Mouse (Mus musculus): Measurements from ENCODE around the gene Siglec1. TPM values are rescaled to one million over a fixed set of nuclear protein-coding genes. Genes with fewer than 3 reads are reported as not detected.

Siglec1 gene
- polyA plus RNA-seq, 1 experiment, result 0.03 TPM

- Histone ChIP-seq H3K4me1 (ENCODE audit: control insufficient read depth) (peaks cover 20% of the 10 kb centered on the region), H3K9me3 (ENCODE audit: control insufficient read depth, low read length) (no peaks in the 10 kb centered on the region; the same call in 1 of the 2 replicates), H3K36me3 (ENCODE audit: control insufficient read depth) (no peaks in the 10 kb centered on the region), H3K27me3 (ENCODE audit: control insufficient read depth) (peaks cover 66% of the 10 kb centered on the region), H3K4me3 (replicated peaks) (no peak overlapping the region)
- no peak for TF ChIP-seq GATA1 (IDR thresholded peaks at IDR 0.05; ENCODE audit: low read length)
- TF ChIP-seq TAL1 (IDR thresholded peaks at IDR 0.05; ENCODE audit: low read length), result no peak
Measured at GRCm38 (mm10) chr2:131044989-131045720, 41.4 kb downstream of the Siglec1 start.

GRCm38 (mm10) chr2:131044354-131044852 lies 42.2 kb downstream of the Siglec1 start:
- peaks cover 20% of the 10 kb centered on the region for H3K4me1 ChIP-seq (ENCODE audit: control insufficient read depth)
- H3K36me3 ChIP-seq (ENCODE audit: control insufficient read depth), result no peaks in the 10 kb centered on the region
- H3K9me3 ChIP-seq (ENCODE audit: control insufficient read depth, low read length), result no peaks in the 10 kb centered on the region; the same call in 1 of the 2 replicates
- TF ChIP-seq TAL1 (IDR thresholded peaks at IDR 0.05; ENCODE audit: low read length) (no peak), GATA1 (IDR thresholded peaks at IDR 0.05; ENCODE audit: low read length) (no peak)
- H3K4me3 ChIP-seq (replicated peaks), result no peak overlapping the region
- H3K27me3 ChIP-seq (ENCODE audit: control insufficient read depth), result peaks cover 71% of the 10 kb centered on the region

GRCm38 (mm10) chr2:131042988-131043387 lies 43.6 kb downstream of the Siglec1 start, which contains the start of gene Gfra4:
Gene Gfra4 (minus strand): TSS chr2:131043088.
- peaks cover 80% of the 10 kb centered on the region for H3K27me3 ChIP-seq (ENCODE audit: control insufficient read depth)
- peaks cover 20% of the 10 kb centered on the region for H3K4me1 ChIP-seq (ENCODE audit: control insufficient read depth)
- H3K36me3 ChIP-seq (ENCODE audit: control insufficient read depth), result no peaks in the 10 kb centered on the region
- no peak within 1 kb of the TSS for H3K4me3 ChIP-seq (replicated peaks)
- no peak for TF ChIP-seq TAL1 (IDR thresholded peaks at IDR 0.05; ENCODE audit: low read length)
- TF ChIP-seq GATA1 (IDR thresholded peaks at IDR 0.05; ENCODE audit: low read length), result no peak
- no peaks in the 10 kb centered on the region; the same call in 1 of the 2 replicates for H3K9me3 ChIP-seq (ENCODE audit: control insufficient read depth, low read length)

GRCm38 (mm10) chr2:131040854-131041825 lies 45.4 kb downstream of the Siglec1 start:
- no peaks in the 10 kb centered on the region for H3K36me3 ChIP-seq (ENCODE audit: control insufficient read depth)
- TF ChIP-seq GATA1 (IDR thresholded peaks at IDR 0.05; ENCODE audit: low read length) (no peak), TAL1 (IDR thresholded peaks at IDR 0.05; ENCODE audit: low read length) (no peak)
- peaks cover 15% of the 10 kb centered on the region for H3K4me1 ChIP-seq (ENCODE audit: control insufficient read depth)
- H3K27me3 ChIP-seq (ENCODE audit: control insufficient read depth), result peaks cover 84% of the 10 kb centered on the region
- no peak overlapping the region for H3K4me3 ChIP-seq (replicated peaks)
- no peaks in the 10 kb centered on the region; the same call in 1 of the 2 replicates for H3K9me3 ChIP-seq (ENCODE audit: control insufficient read depth, low read length)

GRCm38 (mm10) chr2:131038675-131039074 lies 47.9 kb downstream of the Siglec1 start:
- Histone ChIP-seq H3K9me3 (ENCODE audit: control insufficient read depth, low read length) (no peaks in the 10 kb centered on the region; the same call in 1 of the 2 replicates), H3K36me3 (ENCODE audit: control insufficient read depth) (no peaks in the 10 kb centered on the region), H3K4me1 (ENCODE audit: control insufficient read depth) (peaks cover 3% of the 10 kb centered on the region), H3K4me3 (replicated peaks) (no peak overlapping the region), H3K27me3 (ENCODE audit: control insufficient read depth) (peaks cover 93% of the 10 kb centered on the region)
- TF ChIP-seq TAL1 (IDR thresholded peaks at IDR 0.05; ENCODE audit: low read length) (no peak), GATA1 (IDR thresholded peaks at IDR 0.05; ENCODE audit: low read length) (no peak)

GRCm38 (mm10) chr2:131038197-131038596 lies 48.4 kb downstream of the Siglec1 start:
- Histone ChIP-seq H3K27me3 (ENCODE audit: control insufficient read depth) (peaks cover 91% of the 10 kb centered on the region), H3K4me1 (ENCODE audit: control insufficient read depth) (peaks cover 3% of the 10 kb centered on the region), H3K4me3 (replicated peaks) (no peak overlapping the region), H3K9me3 (ENCODE audit: control insufficient read depth, low read length) (no peaks in the 10 kb centered on the region; the same call in 1 of the 2 replicates), H3K36me3 (ENCODE audit: control insufficient read depth) (no peaks in the 10 kb centered on the region)
- no peak for TF ChIP-seq GATA1 (IDR thresholded peaks at IDR 0.05; ENCODE audit: low read length)
- TF ChIP-seq TAL1 (IDR thresholded peaks at IDR 0.05; ENCODE audit: low read length), result no peak

- Histone ChIP-seq H3K4me3 (replicated peaks) (no peak overlapping the region), H3K36me3 (ENCODE audit: control insufficient read depth) (no peaks in the 10 kb centered on the region), H3K27me3 (ENCODE audit: control insufficient read depth) (peaks cover 84% of the 10 kb centered on the region), H3K9me3 (ENCODE audit: control insufficient read depth, low read length) (no peaks in the 10 kb centered on the region; the same call in 1 of the 2 replicates), H3K4me1 (ENCODE audit: control insufficient read depth) (peaks cover 4% of the 10 kb centered on the region)
- TF ChIP-seq GATA1 (IDR thresholded peaks at IDR 0.05; ENCODE audit: low read length) (no peak), TAL1 (IDR thresholded peaks at IDR 0.05; ENCODE audit: low read length) (no peak)
Measured at GRCm38 (mm10) chr2:131037226-131037990, 49.2 kb downstream of the Siglec1 start.

GRCm38 (mm10) chr2:131036757-131037156 lies 49.8 kb downstream of the Siglec1 start:
- H3K36me3 ChIP-seq (ENCODE audit: control insufficient read depth), result no peaks in the 10 kb centered on the region
- no peak overlapping the region for H3K4me3 ChIP-seq (replicated peaks)
- H3K9me3 ChIP-seq (ENCODE audit: control insufficient read depth, low read length), result no peaks in the 10 kb centered on the region; the same call in 1 of the 2 replicates
- TF ChIP-seq GATA1 (IDR thresholded peaks at IDR 0.05; ENCODE audit: low read length) (no peak), TAL1 (IDR thresholded peaks at IDR 0.05; ENCODE audit: low read length) (no peak)
- peaks cover 11% of the 10 kb centered on the region for H3K4me1 ChIP-seq (ENCODE audit: control insufficient read depth)
- H3K27me3 ChIP-seq (ENCODE audit: control insufficient read depth), result peaks cover 77% of the 10 kb centered on the region
